Mouse (Mus musculus) lung, postnatal 0 days (tissue): ENCODE measurements around the gene P2rx2.

Experiments
- CTCF ChIP-seq: IDR thresholded peaks from 2 replicates; pipeline ENCODE4 v1.5.1; 2016; ENCODE audit warnings: antibody characterized with exemption, mild to moderate bottlenecking
- EP300 ChIP-seq: IDR thresholded peaks from 2 replicates; pipeline ENCODE4 v1.6.1; 2016; ENCODE audit warnings: antibody characterized with exemption, mild to moderate bottlenecking, control low read depth

DNA sequence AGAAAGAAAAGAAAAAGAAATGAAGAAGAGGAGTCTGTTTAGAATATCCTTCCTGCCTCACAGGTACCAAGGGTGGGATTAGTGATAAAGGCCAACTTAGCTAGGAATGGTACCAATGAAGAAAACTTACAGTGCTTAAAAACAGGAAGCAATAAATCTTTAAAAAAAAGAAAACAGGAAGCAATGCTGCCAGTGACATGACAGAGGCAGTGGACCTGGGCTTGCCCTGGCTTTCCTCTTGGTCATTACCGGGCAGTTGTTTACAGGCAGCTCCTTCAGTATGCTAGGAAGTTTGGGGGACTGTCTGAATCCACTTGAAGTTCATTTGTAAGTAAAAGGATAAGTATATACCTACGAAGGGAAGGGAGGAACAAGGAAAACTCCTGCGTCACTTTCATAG is 12.5 kb downstream of the P2rx2 start:
- no peak for TF ChIP-seq CTCF
- no peak for TF ChIP-seq EP300
